Mouse (Mus musculus) G1E (cell line): Measurements from ENCODE around the gene Gm9767.

Experiments used
- CTCF ChIP-seq: IDR thresholded peaks from 2 replicates; pipeline ENCODE4 v1.5.1; 2012; ENCODE audit warnings: low read depth, low read length, inconsistent platforms, mixed read lengths
- GATA1 ChIP-seq: IDR thresholded peaks from 2 replicates; pipeline ENCODE4 v1.6.1; 2012; ENCODE audit warnings: borderline replicate concordance, low read length, inconsistent platforms, mixed read lengths
- GATA2 ChIP-seq: IDR thresholded peaks from 2 replicates; pipeline ENCODE4 v1.6.1; 2012; ENCODE audit warnings: low read depth, low read length, inconsistent platforms, borderline replicate concordance
- POLR2AphosphoS5 ChIP-seq: IDR thresholded peaks from 2 replicates; pipeline ENCODE4 v1.6.1; 2012; ENCODE audit warnings: low read depth, low read length, inconsistent platforms; ENCODE audit not compliant: insufficient replicate concordance
- TAL1 ChIP-seq: conservative IDR thresholded peaks from 2 replicates; pipeline ENCODE4 v1.6.1; 2012; ENCODE audit warnings: low read depth, low read length, inconsistent platforms, mixed read lengths

- no peak for TF ChIP-seq CTCF
- TF ChIP-seq GATA1, result no peak
- no peak for TF ChIP-seq TAL1
- TF ChIP-seq GATA2, result no peak
- no peak for TF ChIP-seq POLR2AphosphoS5
Measured at GRCm38 (mm10) chr10:26119822-26120183, 41.7 kb downstream of the Gm9767 start.
